Mouse (Mus musculus) CD4-positive, CD25-positive, alpha-beta regulatory T cell, adult 2 months (primary cell): ENCODE results near the gene Gstm5.
"Not testable (repeated sequence)": the region's sequence is repeated elsewhere in the genome, so short reads cannot be mapped to it uniquely, and the experiment has no call there.

Source experiments
- DNase-seq: peaks from one replicate; pipeline ENCODE4 v3.0.0-alpha.2; 2012; ENCODE audit warnings: low read depth, low spot score

Gene Gstm5

GRCm38 (mm10) chr3:107873335-107874251, 22.0 kb upstream of the Gstm5 start:
- no peak for DNase-seq

GRCm38 (mm10) chr3:107875231-107875630, 20.4 kb upstream of the Gstm5 start:
- DNase-seq, result no peak

GRCm38 (mm10) chr3:107877005-107877404, 18.6 kb upstream of the Gstm5 start, which contains the start of gene Eps8l3:
TSS of gene Eps8l3 (plus strand) at chr3:107877229.
- no peak for DNase-seq

DNA sequence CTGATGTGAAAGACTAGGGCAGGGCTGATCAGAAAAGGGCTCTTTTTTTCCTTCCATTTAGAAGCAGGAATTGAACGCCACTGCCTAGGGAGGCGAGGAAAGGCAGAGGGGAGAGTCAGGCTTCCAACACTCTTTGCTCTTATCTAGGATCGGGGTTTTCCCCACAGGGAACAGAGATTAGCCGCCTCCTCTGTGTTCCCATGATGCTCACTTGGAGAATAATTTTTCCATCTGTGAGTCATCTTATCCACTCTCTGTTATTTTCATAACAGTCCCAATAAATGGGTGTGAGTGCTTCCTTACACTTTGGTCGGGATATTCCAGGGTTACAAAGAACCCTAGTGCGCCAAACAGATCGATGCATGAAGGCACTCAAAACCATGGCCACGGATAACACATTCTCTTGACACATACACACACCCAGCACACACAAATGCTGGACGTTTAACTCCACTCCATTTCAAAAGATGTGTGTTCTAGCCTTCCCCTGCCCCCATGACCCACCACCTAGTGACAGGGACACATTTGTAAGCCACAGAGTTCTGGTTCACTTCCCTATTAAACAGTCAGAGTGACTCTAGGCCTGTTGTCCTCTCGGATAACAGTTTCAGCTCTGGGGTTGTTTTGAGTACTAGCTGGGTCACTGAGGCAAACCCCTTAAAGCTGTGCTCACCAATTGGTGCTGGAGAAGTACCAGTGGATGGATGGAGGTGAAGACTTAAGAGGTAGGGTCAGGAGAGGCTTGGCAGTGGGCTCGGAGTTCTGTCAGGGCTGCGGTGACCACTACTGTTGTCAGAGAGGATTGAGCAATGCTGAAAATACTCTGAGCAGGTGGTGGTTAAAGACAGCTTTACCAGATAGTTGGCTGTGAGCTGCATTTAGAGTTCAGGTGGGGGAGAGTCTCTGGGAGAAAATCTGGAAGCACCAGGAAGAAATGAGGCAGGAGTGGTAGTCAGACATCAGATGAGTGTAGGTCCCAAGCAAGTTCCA, 17.6 kb upstream of the Gstm5 start:
- DNase-seq, result no peak

DNA sequence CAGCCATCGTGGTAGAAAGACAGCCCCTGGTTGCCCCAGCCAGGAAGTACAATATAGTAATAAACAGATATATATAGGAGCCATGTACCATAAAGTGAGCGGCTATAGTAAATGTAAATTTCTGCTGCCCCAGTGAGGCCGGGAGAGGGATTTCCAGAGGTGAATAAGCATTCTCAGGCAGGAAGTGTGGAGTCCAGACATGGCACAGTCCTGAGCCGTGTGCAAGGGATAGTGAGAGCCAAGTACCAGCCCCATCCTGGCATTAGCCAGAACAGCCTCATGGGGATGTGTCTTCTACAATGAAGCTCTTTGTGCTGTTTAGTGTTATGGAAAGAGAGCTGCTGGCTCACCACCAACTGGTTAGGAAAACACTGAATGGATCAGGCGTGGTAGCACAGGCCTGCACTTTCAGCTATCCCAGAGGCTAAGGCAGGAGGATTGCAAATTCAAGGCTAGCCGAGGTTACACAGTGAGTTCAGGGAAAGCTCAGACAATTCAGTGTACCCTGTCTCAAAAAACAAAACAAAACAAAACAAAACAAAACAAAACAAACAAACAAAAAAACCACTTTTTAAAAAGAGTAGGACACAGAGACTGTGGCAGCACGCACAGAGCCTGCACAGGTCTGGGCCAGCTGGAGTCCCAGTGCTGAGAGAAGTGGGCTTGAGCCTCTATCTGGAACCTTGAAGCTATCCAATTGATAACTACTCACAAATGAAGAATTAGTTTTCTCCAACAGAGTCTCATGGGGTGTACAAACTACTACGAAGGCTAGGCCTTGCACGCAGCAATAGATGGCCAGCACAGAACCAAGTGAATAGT, 7.7 kb upstream of the Gstm5 start:
- DNase-seq, result no peak

DNA sequence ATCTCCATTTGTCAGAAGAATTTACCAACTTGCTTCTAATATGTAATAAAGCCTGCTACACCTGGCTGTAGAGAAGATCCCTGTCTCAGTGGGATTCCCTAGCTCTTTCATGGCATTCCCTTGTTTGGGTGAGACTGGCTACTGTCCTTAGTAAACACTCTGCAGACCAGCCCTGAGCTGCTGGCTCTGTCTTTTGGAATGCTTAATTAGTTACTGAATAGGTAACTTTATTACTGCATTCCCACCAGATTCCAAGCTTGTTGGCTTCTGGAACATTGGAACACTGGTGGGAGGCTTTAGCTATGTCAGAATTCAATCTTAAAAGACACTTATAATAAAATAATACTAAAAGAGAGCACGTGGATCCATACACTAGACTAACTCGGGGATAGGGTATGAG, 6.4 kb upstream of the Gstm5 start:
- not testable (repeated sequence) for DNase-seq

DNA sequence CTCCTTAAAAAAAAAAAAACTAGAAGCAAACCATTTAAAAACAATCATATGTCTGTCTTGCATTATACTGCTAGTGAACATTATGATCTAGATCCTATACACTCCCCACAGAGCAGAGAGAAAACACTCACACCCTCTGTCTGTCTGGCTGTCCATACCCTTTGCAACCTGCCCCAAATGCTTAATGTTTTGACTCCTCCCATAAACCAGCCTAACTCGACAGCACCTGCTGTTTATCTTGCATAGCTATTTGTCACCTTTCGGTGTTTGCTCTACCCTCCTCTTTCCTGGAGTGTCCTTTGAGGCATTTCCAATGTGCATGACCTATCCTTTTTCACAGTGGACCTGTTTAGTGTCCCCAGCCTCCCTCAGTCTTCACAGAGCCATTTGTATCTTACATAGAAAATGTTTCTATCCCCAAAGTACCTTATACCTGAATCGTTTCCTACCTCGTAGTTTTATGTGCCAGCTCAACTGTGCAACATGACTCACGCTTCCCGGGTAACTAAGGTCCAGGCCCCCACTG, 364 bp upstream of the Gstm5 start:
- DNase-seq, result no peak

DNA sequence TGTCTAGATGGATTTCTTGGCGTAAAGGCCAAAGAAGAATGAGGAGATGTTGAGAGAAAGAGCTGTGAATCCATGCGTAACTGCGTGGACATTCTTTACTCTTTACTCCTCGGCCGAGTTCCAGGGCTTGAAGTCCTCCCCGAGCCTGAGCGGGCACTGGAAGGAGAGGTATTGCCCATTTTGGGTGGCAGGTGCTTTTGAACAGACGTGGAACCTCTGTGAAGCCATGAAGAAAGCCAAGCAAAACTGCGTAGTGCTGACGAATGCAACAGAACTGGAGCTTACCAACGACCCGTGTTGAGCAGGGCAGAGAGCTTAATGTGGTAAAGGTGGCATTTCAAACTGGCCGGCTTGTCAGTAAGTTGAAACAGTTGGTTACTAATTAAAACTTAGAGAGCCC, 3.1 kb downstream of the Gstm5 start:
- DNase-seq, result no peak

GRCm38 (mm10) chr3:107900955-107901673, 5.5 kb downstream of the Gstm5 start:
- no peak for DNase-seq

GRCm38 (mm10) chr3:107905942-107906341, 10.3 kb downstream of the Gstm5 start:
- no peak for DNase-seq

DNA sequence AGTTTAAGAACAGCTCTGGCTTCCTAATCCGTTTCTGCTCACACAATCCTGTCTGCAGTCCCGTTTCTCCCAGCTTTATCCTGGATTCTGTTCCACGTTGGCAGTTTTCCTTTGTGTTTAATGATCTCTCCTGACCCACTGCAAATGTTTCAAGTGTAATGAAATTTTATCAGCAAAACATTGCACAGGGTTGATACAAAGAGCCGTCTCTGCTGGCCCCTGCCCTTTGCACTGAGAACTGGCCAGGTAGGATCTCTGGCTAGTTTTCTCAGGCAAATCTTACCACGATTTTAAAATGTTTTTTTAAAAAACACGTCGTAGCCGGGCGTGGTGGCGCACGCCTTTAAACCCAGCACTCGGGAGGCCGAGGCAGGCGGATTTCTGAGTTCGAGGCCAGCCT, 21.1 kb downstream of the Gstm5 start:
- no peak for DNase-seq

GRCm38 (mm10) chr3:107917097-107917496, 21.5 kb downstream of the Gstm5 start:
- DNase-seq, result peak; percentile 24

- DNase-seq, result peak; percentile 69
Observed at GRCm38 (mm10) chr3:107917783-107918408, 22.3 kb downstream of the Gstm5 start.

- no peak for DNase-seq
Observed at GRCm38 (mm10) chr3:107920348-107920747, 24.7 kb downstream of the Gstm5 start.

DNA sequence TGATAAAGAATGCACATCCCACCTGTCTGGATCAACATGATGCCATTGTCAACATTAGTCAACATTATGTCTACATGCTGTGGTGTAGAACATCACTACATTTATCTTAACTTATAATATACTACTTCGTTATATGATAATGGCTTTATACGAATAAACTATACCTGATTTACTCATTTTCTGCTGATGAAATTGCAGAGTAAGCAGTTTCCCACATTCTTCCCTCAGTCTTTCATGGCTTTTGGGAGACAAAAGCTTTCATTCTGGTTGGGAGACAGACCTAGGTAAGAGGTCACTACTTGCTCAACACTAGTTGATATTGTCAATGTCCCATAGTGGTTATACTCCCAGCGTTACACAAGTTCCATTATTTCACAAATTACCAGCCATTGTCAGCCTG, 29.7 kb downstream of the Gstm5 start:
- no peak for DNase-seq

DNA sequence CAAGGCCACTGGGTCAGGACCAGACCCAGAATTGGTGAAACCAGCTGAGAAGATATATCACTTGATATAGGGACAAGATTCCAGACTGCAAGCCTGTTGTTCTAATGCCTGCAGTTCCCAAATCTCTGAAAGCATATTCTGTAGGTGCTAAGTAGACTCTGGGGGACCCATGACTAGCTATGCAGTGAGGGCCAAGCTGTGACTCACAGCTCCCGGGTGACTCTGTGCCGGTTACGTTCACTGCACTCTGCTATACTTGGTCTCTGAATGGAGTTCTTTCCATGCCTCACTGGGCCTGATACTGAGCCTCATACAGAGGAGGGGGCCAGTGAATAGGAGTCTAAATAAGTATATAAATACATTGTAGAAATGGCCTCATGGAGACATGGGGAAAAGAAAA, 32.2 kb downstream of the Gstm5 start:
- no peak for DNase-seq

DNA sequence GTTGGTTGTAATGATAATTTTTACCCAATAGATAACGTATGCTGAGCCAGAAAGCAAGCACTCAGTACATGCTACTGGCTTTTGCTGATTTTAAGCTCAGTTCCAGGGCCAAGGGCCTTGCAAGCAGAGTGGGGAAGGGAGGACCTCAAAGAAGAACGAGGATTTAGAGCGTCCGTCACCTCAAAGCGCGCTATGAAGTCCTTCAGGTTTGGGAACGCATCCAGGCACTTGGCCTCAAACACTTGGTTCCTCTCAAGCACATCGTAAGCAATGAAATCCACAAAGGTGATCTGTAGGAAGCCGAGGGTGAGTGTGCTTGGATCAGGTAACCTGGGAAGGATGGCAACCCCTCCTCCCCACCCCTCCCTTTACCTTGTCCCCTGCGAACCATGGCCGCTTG, 33.1 kb downstream of the Gstm5 start:
- DNase-seq, result no peak

DNA sequence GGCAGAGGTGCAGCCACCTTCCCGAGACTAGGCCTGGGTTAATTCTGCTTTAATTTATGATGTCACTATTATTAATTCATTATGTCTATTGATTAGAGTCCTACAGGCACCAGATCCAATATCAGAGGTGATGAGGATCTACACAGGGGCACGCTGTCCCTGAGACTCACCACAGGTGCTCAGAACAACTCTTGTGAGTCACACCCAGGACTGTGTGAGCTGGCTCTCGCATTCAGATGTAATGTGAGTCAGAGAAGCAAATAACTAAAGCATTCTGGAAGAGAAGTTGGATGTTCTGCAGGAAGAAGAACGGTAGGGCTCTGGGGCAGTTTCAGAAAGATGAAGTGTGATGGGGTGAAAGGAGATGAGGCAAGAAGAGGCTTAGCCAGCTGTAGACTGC, 33.6 kb downstream of the Gstm5 start:
- DNase-seq, result no peak

DNA sequence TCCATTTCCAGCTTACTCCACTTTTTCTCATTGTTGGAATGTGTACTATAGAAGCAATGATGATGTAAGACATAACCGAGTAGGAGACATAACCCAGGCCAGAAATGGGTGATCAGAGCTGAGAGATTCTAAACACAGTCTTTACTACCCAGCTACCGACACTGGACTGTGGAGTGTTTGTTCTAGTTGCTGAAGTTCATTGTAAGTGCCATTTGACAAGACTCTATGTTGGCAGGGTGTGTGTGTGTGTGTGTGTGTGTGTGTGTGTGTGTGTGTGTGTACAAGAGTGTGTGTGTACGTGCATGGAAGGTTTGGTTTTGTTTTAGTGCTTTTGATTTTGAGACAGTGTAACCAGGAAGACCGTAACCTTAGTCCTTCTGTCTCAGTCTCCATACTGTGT, 34.1 kb downstream of the Gstm5 start:
- no peak for DNase-seq

GRCm38 (mm10) chr3:107931134-107931533, 35.5 kb downstream of the Gstm5 start:
- no peak for DNase-seq
